Mouse (Mus musculus): ENCODE results near the gene Pepd.
A peak's percentile ranks its signal among the peaks of the same experiment; 100 is the strongest.
"Not testable (repeated sequence)": the region's sequence is repeated elsewhere in the genome, so short reads cannot be mapped to it uniquely, and the experiment has no call there.

Gene Pepd

GRCm38 (mm10) chr7:34932631-34933030 lies 20.5 kb downstream of the Pepd start:
- DNase-seq (ENCODE audit: low spot score in 2 of 2): no peak

- DNase-seq (ENCODE audit: low spot score in 2 of 2): peak; percentile 56 to 73
Measured at GRCm38 (mm10) chr7:34933142-34933541, 21.0 kb downstream of the Pepd start.

GRCm38 (mm10) chr7:34936347-34936746 lies 24.2 kb downstream of the Pepd start:
- no peak for DNase-seq (ENCODE audit: low spot score in 2 of 2)

GRCm38 (mm10) chr7:34938636-34939261 lies 26.6 kb downstream of the Pepd start:
- no peak for DNase-seq (ENCODE audit: low spot score in 2 of 2)

- no peak for DNase-seq (ENCODE audit: low spot score in 2 of 2)
Measured at GRCm38 (mm10) chr7:34939262-34939951, 27.2 kb downstream of the Pepd start.

- no peak for DNase-seq (ENCODE audit: low spot score in 2 of 2)
Measured at GRCm38 (mm10) chr7:34939952-34940312, 27.8 kb downstream of the Pepd start.

- no peak for DNase-seq (ENCODE audit: low spot score in 2 of 2)
Measured at GRCm38 (mm10) chr7:34943581-34944123, 31.5 kb downstream of the Pepd start.

- DNase-seq (ENCODE audit: low spot score in 2 of 2): no peak
Measured at GRCm38 (mm10) chr7:34946269-34946925, 34.2 kb downstream of the Pepd start.

- no peak for DNase-seq (ENCODE audit: low spot score in 2 of 2)
Measured at GRCm38 (mm10) chr7:34954548-34954947, 42.4 kb downstream of the Pepd start.

- no peak for DNase-seq (ENCODE audit: low spot score in 2 of 2)
Measured at GRCm38 (mm10) chr7:34955295-34955694, 43.1 kb downstream of the Pepd start.

- DNase-seq (ENCODE audit: low spot score in 2 of 2): no peak
Measured at GRCm38 (mm10) chr7:34957138-34957537, 45.0 kb downstream of the Pepd start.

- DNase-seq (ENCODE audit: low spot score in 2 of 2): no peak
Measured at GRCm38 (mm10) chr7:34963889-34964645, 51.9 kb downstream of the Pepd start.

GRCm38 (mm10) chr7:34967362-34967761 lies 55.2 kb downstream of the Pepd start:
- no peak for DNase-seq (ENCODE audit: low spot score in 2 of 2)

GRCm38 (mm10) chr7:34968749-34969433 lies 56.7 kb downstream of the Pepd start:
- DNase-seq (ENCODE audit: low spot score in 2 of 2): peak; percentile 57 to 75

GRCm38 (mm10) chr7:34971826-34972225 lies 59.6 kb downstream of the Pepd start:
- DNase-seq (ENCODE audit: low spot score in 2 of 2): no peak

- no peak for DNase-seq (ENCODE audit: low spot score in 2 of 2)
Measured at GRCm38 (mm10) chr7:34972990-34973440, 60.8 kb downstream of the Pepd start.

GRCm38 (mm10) chr7:34973877-34974276 lies 61.7 kb downstream of the Pepd start:
- DNase-seq (ENCODE audit: low spot score in 2 of 2): no peak

- DNase-seq (ENCODE audit: low spot score in 2 of 2): no peak
Measured at GRCm38 (mm10) chr7:34975913-34976312, 63.7 kb downstream of the Pepd start.

GRCm38 (mm10) chr7:34977403-34977802 lies 65.2 kb downstream of the Pepd start:
- DNase-seq (ENCODE audit: low spot score in 2 of 2): no peak

- no peak for DNase-seq (ENCODE audit: low spot score in 2 of 2)
Measured at GRCm38 (mm10) chr7:34981803-34982202, 69.6 kb downstream of the Pepd start.

- not testable (repeated sequence) for DNase-seq (ENCODE audit: low spot score in 2 of 2)
Measured at GRCm38 (mm10) chr7:34982372-34982771, 70.2 kb downstream of the Pepd start.

Measured in spleen, postnatal 4 days (tissue).